Mouse (Mus musculus): ENCODE data around the gene Rps6ka1. TPM values are rescaled to one million over a fixed set of nuclear protein-coding genes. Genes with fewer than 3 reads are reported as not detected.

Rps6ka1 gene
- total RNA-seq (2023), result 224 and 233 TPM in 2 replicates

DNA sequence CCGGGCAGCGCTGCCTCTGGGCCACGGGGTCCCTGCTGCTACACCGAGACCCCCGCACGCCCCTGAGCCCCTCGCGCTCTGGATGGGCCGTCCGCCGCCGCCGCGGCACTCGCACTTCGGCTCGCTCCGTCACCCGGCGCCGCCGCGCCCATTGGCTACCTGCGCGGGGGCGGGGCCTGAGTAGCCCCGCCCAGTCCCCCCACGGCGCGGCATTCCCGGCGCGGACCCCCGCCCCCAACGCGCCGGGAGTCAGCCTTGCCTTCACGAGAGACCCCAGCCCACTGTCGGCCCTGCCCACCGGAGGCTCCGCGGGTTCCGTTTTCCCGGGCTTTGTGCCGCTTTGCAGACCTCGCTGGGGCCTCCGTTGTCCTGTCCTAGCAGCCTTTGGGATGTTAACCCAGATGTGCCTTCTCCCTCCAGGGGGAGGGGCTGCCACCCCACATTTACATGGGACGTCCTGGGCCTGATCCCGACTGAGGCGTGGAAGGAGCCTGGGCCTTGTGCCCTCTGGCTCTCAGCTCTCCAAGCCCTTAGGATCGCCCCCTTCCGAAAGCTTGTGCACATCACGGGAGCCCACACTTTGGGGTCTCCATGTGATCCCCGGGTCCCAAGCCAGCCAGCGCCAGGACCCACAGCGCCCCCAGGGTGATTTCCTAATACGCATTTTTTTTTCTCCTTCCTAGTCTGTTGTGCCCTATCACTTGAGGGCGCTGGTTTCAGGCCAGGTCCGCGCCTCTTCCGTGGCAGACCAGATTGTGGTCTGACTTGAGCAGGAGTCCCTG lies at the start of gene Rps6ka1:
TSS of gene Rps6ka1 (minus strand) at position 126 of the 782 bp plus-strand sequence.

Other genes starting within 250 kb of the Rps6ka1 start
- 99.9 and 129 TPM in 2 replicates for gene Zdhhc18, start 237.6 kb downstream of the Rps6ka1 start, total RNA-seq (2023)
- gene Pigv, start 215.2 kb downstream of the Rps6ka1 start, total RNA-seq (2023), result 18.2 and 25.4 TPM in 2 replicates
- 110 and 119 TPM in 2 replicates for gene Arid1a, start 131.0 kb downstream of the Rps6ka1 start, total RNA-seq (2023)
- gene Hmgn2, start 80.9 kb upstream of the Rps6ka1 start, total RNA-seq (2023), result 1,291 and 1,358 TPM in 2 replicates
- gene Dhdds, start 113.1 kb upstream of the Rps6ka1 start, total RNA-seq (2023), result 55.6 and 75.5 TPM in 2 replicates
- gene Lin28a, start 131.0 kb upstream of the Rps6ka1 start, total RNA-seq (2023), result 51.1 and 63.5 TPM in 2 replicates
- gene Zfp683, start 166.0 kb upstream of the Rps6ka1 start, total RNA-seq (2023), result not detected in 2 replicates
- gene Crybg2, start 173.0 kb upstream of the Rps6ka1 start, total RNA-seq (2023), result 0.69 and 2.8 TPM in 2 replicates
- gene Cd52, start 207.3 kb upstream of the Rps6ka1 start, total RNA-seq (2023), result 1,176 and 1,704 TPM in 2 replicates
- gene Ubxn11, start 214.8 kb upstream of the Rps6ka1 start, total RNA-seq (2023), result 10.6 and 11.1 TPM in 2 replicates
- gene Sh3bgrl3, start 241.0 kb upstream of the Rps6ka1 start, total RNA-seq (2023), result 858 and 1,045 TPM in 2 replicates